In genomic region chr17:70994671-70995070, GRCm38 (mm10) we compare ENCODE assay signal across 25 mouse cellular contexts. TPM values are rescaled to one million over a fixed set of nuclear protein-coding genes. Genes with fewer than 3 reads are reported as not detected.
DNase-seq lines count a peak whose midpoint lies in the region; ATAC-seq lines count a peak whose summit lies in the region.
"Had no signal": no experiment of that assay in that cellular context is flagged by ENCODE, and none has a peak within 500 bp of the region (broad histone marks: within the 10 kb centered on the region; RNA-seq: fewer than 3 reads in every experiment).

No protein-coding gene starts in this region.

- no peak overlapping the region for H3K4me3 ChIP-seq in heart, embryonic 14.5 days (ENCODE audit: control insufficient read depth in 1 of 2, insufficient read depth in 1 of 2, low read depth in 1 of 2, low read length in 2 of 2)
- peak overlapping the region; percentile 21 for H3K4me3 ChIP-seq in megakaryocyte, embryonic 14.5 days (replicated peaks)
- H3K4me3 ChIP-seq: embryonic facial prominence, embryonic 13.5 days; forebrain, embryonic 10.5 days; forebrain, embryonic 15.5 days; kidney, embryonic 15.5 days; limb, embryonic 15.5 days; liver, embryonic 13.5 days; midbrain, embryonic 12.5 days; neural tube, embryonic 13.5 days had no signal

- peak; percentile 90 for DNase-seq in heart, adult 11 months
- DNase-seq in heart, postnatal 4 days: no peak
- no peak for DNase-seq in heart, adult 8-10 months (ENCODE audit: low spot score)
- no peak for DNase-seq in spleen, postnatal 36 days (ENCODE audit: low spot score in 2 of 2)
- DNase-seq: adrenal gland, postnatal 25 days; cerebellum, adult 11-12 months; cerebellum, adult 9-11 months; embryo, embryonic 11 days; kidney, adult 18-20 months; kidney, postnatal 25 days; liver, embryonic 13.5 days; lung, adult 18-20 months; lung, postnatal 14 days; thymus, postnatal 4 days had no signal

- H3K36me3 ChIP-seq in heart, embryonic 14.5 days (ENCODE audit: control insufficient read depth, insufficient read depth, low read length): peaks cover 54% of the 10 kb centered on the region
- peaks cover 67% of the 10 kb centered on the region for H3K36me3 ChIP-seq in megakaryocyte, embryonic 14.5 days (replicated peaks; ENCODE audit: low read length)

- H3K4me2 ChIP-seq in heart, embryonic 14.5 days (ENCODE audit: low read length): no peak overlapping the region
- H3K4me2 ChIP-seq: embryonic facial prominence, embryonic 13.5 days; forebrain, embryonic 15.5 days; hindbrain, embryonic 14.5 days; kidney, embryonic 15.5 days; limb, embryonic 15.5 days; liver, embryonic 13.5 days; midbrain, embryonic 12.5 days; neural tube, embryonic 13.5 days had no signal

- H3K27ac ChIP-seq in heart, embryonic 14.5 days (replicated peaks in 1 of 2; ENCODE audit: control insufficient read depth in 1 of 2, insufficient read depth in 1 of 2, low read depth in 2 of 2, low read length in 2 of 2): peak overlapping the region; percentile 7 to 85
- H3K27ac ChIP-seq: embryonic facial prominence, embryonic 13.5 days; forebrain, embryonic 10.5 days; hindbrain, embryonic 14.5 days; liver, embryonic 13.5 days; midbrain, embryonic 12.5 days; neural tube, embryonic 13.5 days had no signal

- H3K27me3 ChIP-seq in heart, embryonic 14.5 days (ENCODE audit: control insufficient read depth, insufficient read depth, low read length): no peaks in the 10 kb centered on the region
- H3K27me3 ChIP-seq in megakaryocyte, embryonic 14.5 days (replicated peaks): no peaks in the 10 kb centered on the region
- H3K27me3 ChIP-seq: embryonic facial prominence, embryonic 13.5 days; forebrain, embryonic 15.5 days; kidney, embryonic 15.5 days; limb, embryonic 15.5 days; liver, embryonic 13.5 days; midbrain, embryonic 12.5 days; neural tube, embryonic 13.5 days had no signal

- no peak for ATAC-seq in heart, embryonic 14.5 days (ENCODE audit: insufficient number of reproducible peaks, insufficient read depth, low FRiP score, low read depth)
- no peak for ATAC-seq in megakaryocyte, adult 5-6 weeks (ENCODE audit: poor library complexity, severe bottlenecking)
- ATAC-seq: forebrain, embryonic 15.5 days had no signal

- WGBS in heart, embryonic 14.5 days: 68% methylated on average over 6 of the region's 6 CpGs

- peaks cover 35 to 84% of the 10 kb centered on the region in 2 experiments for H3K4me1 ChIP-seq in heart, embryonic 14.5 days (ENCODE audit: control insufficient read depth in 2 of 2, insufficient read depth in 2 of 2, low read length in 2 of 2)
- H3K4me1 ChIP-seq in megakaryocyte, embryonic 14.5 days: peaks cover 77% of the 10 kb centered on the region

- H3K9ac ChIP-seq in heart, embryonic 14.5 days (ENCODE audit: low read length): 0 out of 2 replicates have a peak overlapping the region, but pooled peaks have one; percentile 64
- H3K9ac ChIP-seq: embryonic facial prominence, embryonic 13.5 days; forebrain, embryonic 15.5 days; hindbrain, embryonic 14.5 days; kidney, embryonic 15.5 days; limb, embryonic 15.5 days; liver, embryonic 13.5 days; midbrain, embryonic 12.5 days; neural tube, embryonic 13.5 days had no signal

- H3K9me3 ChIP-seq in heart, embryonic 14.5 days (ENCODE audit: control insufficient read depth, low read length): no peaks in the 10 kb centered on the region
- no peaks in the 10 kb centered on the region for H3K9me3 ChIP-seq in megakaryocyte, embryonic 14.5 days
- H3K9me3 ChIP-seq: embryonic facial prominence, embryonic 13.5 days; forebrain, embryonic 10.5 days; forebrain, embryonic 15.5 days; kidney, embryonic 15.5 days; limb, embryonic 15.5 days; liver, embryonic 13.5 days; midbrain, embryonic 12.5 days; neural tube, embryonic 13.5 days had no signal

RNA-seq across cellular contexts. Expression of gene Myom1, which starts 7.8 kb away (rescaled TPM):
- total RNA-seq in heart, postnatal 4 days (2021): 100 to 1,000 TPM; 944 to 986 TPM
- 273 and 300 TPM in 2 replicates for polyA plus RNA-seq in heart, embryonic 14.5 days (2014; fragmentation: Nextera tagmentation; extraction: Ambion mirVana)
- 1,000 to 10,000 TPM; 1,005 to 1,153 (median 1,086) TPM for total RNA-seq in heart, adult 8-10 months (2022)
- 8.2 and 12.3 TPM in 2 replicates for polyA plus RNA-seq in megakaryocyte, embryonic 14.5 days (2012; ENCODE audit: insufficient read depth, low replicate concordance)
- total RNA-seq in megakaryocyte, adult 5-6 weeks (2015): 0.07 and 0.11 TPM in 2 replicates
- total RNA-seq in megakaryocyte, adult 5-6 weeks (2017): 0.44 and 0.69 TPM in 2 replicates

RNA-seq across cellular contexts. Expression of gene Myl12a, which starts 8.0 kb away (rescaled TPM):
- total RNA-seq in heart, postnatal 4 days (2021): 100 to 1,000 TPM; 733 to 785 TPM
- polyA plus RNA-seq in heart, embryonic 14.5 days (2014; fragmentation: Nextera tagmentation; extraction: Ambion mirVana): 746 and 761 TPM in 2 replicates
- 1,000 to 10,000 TPM in 3 of 4 experiments, 100 to 1,000 TPM in 1; 878 to 1,206 (median 1,167) TPM for total RNA-seq in heart, adult 8-10 months (2022)
- polyA plus RNA-seq in megakaryocyte, embryonic 14.5 days (2012; ENCODE audit: insufficient read depth, low replicate concordance): 12.3 and 26.2 TPM in 2 replicates
- total RNA-seq in megakaryocyte, adult 5-6 weeks (2015): 445 and 515 TPM in 2 replicates
- total RNA-seq in megakaryocyte, adult 5-6 weeks (2017): 230 and 278 TPM in 2 replicates

Comparison
In these comparisons a context has a peak if more than half of its experiments do, and no peak if none do; other contexts are left out.
1. RNA of gene Myom1, which starts 7.8 kb away (total RNA-seq): 1,005 to 1,153 TPM in heart, adult 8-10 months and 944 to 986 TPM in heart, postnatal 4 days; 0.07 to 0.69 TPM in megakaryocyte, adult 5-6 weeks; every median in the first group is over 100 times any median in the second.